Mouse (Mus musculus): ENCODE data around the gene Pdp2. TPM values are rescaled to one million over a fixed set of nuclear protein-coding genes. Genes with fewer than 3 reads are reported as not detected.
"Not testable (repeated sequence)": the region's sequence is repeated elsewhere in the genome, so short reads cannot be mapped to it uniquely, and the experiment has no call there.

Pdp2 gene
- polyA plus RNA-seq, 1 experiment from 2014 or later = 10.0 TPM

GRCm38 (mm10) chr8:104560731-104561130 lies 30.5 kb upstream of the Pdp2 start:
- ATAC-seq (no peak), DNase-seq (no peak)
- H3K36me3 ChIP-seq (replicated peaks; ENCODE audit: insufficient read depth, low read length) = no peaks in the 10 kb centered on the region
- no peak overlapping the region for H3K4me3 ChIP-seq (ENCODE audit: low read depth, low read length)
- H3K4me2 ChIP-seq (ENCODE audit: low read depth, low read length) = no peak overlapping the region
- H3K9me3 ChIP-seq (ENCODE audit: low read length) = no peaks in the 10 kb centered on the region
- no peak for TF ChIP-seq EP300 (IDR thresholded peaks at IDR 0.05; ENCODE audit: low read depth)
- peaks cover 8% of the 10 kb centered on the region for H3K4me1 ChIP-seq (ENCODE audit: insufficient read depth)
- H3K9ac ChIP-seq (replicated peaks) = no peak overlapping the region
- no peaks in the 10 kb centered on the region for H3K27me3 ChIP-seq (ENCODE audit: insufficient read depth, low read length)
- H3K27ac ChIP-seq (ENCODE audit: low read depth) = no peak overlapping the region

- Histone ChIP-seq H3K27ac (ENCODE audit: low read depth) (peak overlapping the region; percentile 46; the same call in 1 of the 2 replicates), H3K4me3 (ENCODE audit: low read depth, low read length) (peak overlapping the region; percentile 9; the same call in 1 of the 2 replicates), H3K27me3 (ENCODE audit: insufficient read depth, low read length) (no peaks in the 10 kb centered on the region), H3K4me1 (ENCODE audit: insufficient read depth) (peaks cover 5% of the 10 kb centered on the region), H3K36me3 (replicated peaks; ENCODE audit: insufficient read depth, low read length) (no peaks in the 10 kb centered on the region), H3K9me3 (ENCODE audit: low read length) (no peaks in the 10 kb centered on the region), H3K9ac (replicated peaks) (no peak overlapping the region), H3K4me2 (ENCODE audit: low read depth, low read length) (peak overlapping the region; percentile 37; the same call in 1 of the 2 replicates)
- DNase-seq (peak; percentile 93), ATAC-seq (peak; percentile 94)
- 14% methylated on average over 22 of the region's 22 CpGs for WGBS (ENCODE audit: insufficient replicate concordance)
- TF ChIP-seq CTCF (IDR thresholded peaks at IDR 0.05; ENCODE audit: low read depth) = peak; percentile 95
- TF ChIP-seq EP300 (IDR thresholded peaks at IDR 0.05; ENCODE audit: low read depth) = no peak
These were observed 26.4 kb upstream of the Pdp2 start for GRCm38 (mm10) chr8:104564633-104565456.

GRCm38 (mm10) chr8:104565457-104565798 lies 25.8 kb upstream of the Pdp2 start:
- H3K4me1 ChIP-seq (ENCODE audit: insufficient read depth) = peaks cover 5% of the 10 kb centered on the region
- peak overlapping the region; percentile 10; the same call in 1 of the 2 replicates for H3K4me2 ChIP-seq (ENCODE audit: low read depth, low read length)
- no peaks in the 10 kb centered on the region for H3K36me3 ChIP-seq (replicated peaks; ENCODE audit: insufficient read depth, low read length)
- ATAC-seq = peak; percentile 2; the same call in 1 of the 2 replicates
- TF ChIP-seq CTCF (IDR thresholded peaks at IDR 0.05; ENCODE audit: low read depth) (no peak), EP300 (IDR thresholded peaks at IDR 0.05; ENCODE audit: low read depth) (no peak)
- no peak for DNase-seq
- H3K27ac ChIP-seq (ENCODE audit: low read depth) = peak overlapping the region; percentile 46; the same call in 1 of the 2 replicates
- WGBS (ENCODE audit: insufficient replicate concordance) = 84% methylated on average over 5 of the region's 5 CpGs
- H3K9me3 ChIP-seq (ENCODE audit: low read length) = no peaks in the 10 kb centered on the region
- no peak overlapping the region for H3K4me3 ChIP-seq (ENCODE audit: low read depth, low read length)
- no peak overlapping the region for H3K9ac ChIP-seq (replicated peaks)
- no peaks in the 10 kb centered on the region for H3K27me3 ChIP-seq (ENCODE audit: insufficient read depth, low read length)

GRCm38 (mm10) chr8:104569559-104569958 lies 21.7 kb upstream of the Pdp2 start:
- no peak for ATAC-seq
- 48% methylated on average over 1 of the region's 1 CpGs for WGBS (ENCODE audit: insufficient replicate concordance)

GRCm38 (mm10) chr8:104570436-104571343 lies 20.6 kb upstream of the Pdp2 start:
- DNase-seq = peak; percentile 89

More at GRCm38 (mm10) chr8:104569559-104569958, 21.7 kb upstream of the Pdp2 start:
- H3K4me1 ChIP-seq (ENCODE audit: insufficient read depth) = peaks cover 5% of the 10 kb centered on the region
- no peak for DNase-seq
- H3K36me3 ChIP-seq (replicated peaks; ENCODE audit: insufficient read depth, low read length) = no peaks in the 10 kb centered on the region
- no peak overlapping the region for H3K4me3 ChIP-seq (ENCODE audit: low read depth, low read length)
- H3K9ac ChIP-seq (replicated peaks) = no peak overlapping the region
- no peaks in the 10 kb centered on the region for H3K27me3 ChIP-seq (ENCODE audit: insufficient read depth, low read length)
- no peak overlapping the region for H3K27ac ChIP-seq (ENCODE audit: low read depth)
- H3K4me2 ChIP-seq (ENCODE audit: low read depth, low read length) = no peak overlapping the region
- no peaks in the 10 kb centered on the region for H3K9me3 ChIP-seq (ENCODE audit: low read length)
- TF ChIP-seq CTCF (IDR thresholded peaks at IDR 0.05; ENCODE audit: low read depth) (peak; percentile 58), EP300 (IDR thresholded peaks at IDR 0.05; ENCODE audit: low read depth) (no peak)

GRCm38 (mm10) chr8:104576820-104577219 lies 14.4 kb upstream of the Pdp2 start:
- Histone ChIP-seq H3K27me3 (ENCODE audit: insufficient read depth, low read length) (no peaks in the 10 kb centered on the region), H3K4me1 (ENCODE audit: insufficient read depth) (no peaks in the 10 kb centered on the region), H3K36me3 (replicated peaks; ENCODE audit: insufficient read depth, low read length) (no peaks in the 10 kb centered on the region), H3K9me3 (ENCODE audit: low read length) (no peaks in the 10 kb centered on the region), H3K4me2 (ENCODE audit: low read depth, low read length) (no peak overlapping the region), H3K4me3 (ENCODE audit: low read depth, low read length) (no peak overlapping the region), H3K27ac (ENCODE audit: low read depth) (no peak overlapping the region), H3K9ac (replicated peaks) (no peak overlapping the region)
- TF ChIP-seq CTCF (IDR thresholded peaks at IDR 0.05; ENCODE audit: low read depth) (no peak), EP300 (IDR thresholded peaks at IDR 0.05; ENCODE audit: low read depth) (no peak)
- DNase-seq (no peak), ATAC-seq (no peak)
- WGBS (ENCODE audit: insufficient replicate concordance) = 79% methylated on average over 3 of the region's 3 CpGs

More at GRCm38 (mm10) chr8:104570436-104571343, 20.6 kb upstream of the Pdp2 start:
- H3K4me3 ChIP-seq (ENCODE audit: low read depth, low read length) = peak overlapping the region; percentile 51
- no peak overlapping the region for H3K27ac ChIP-seq (ENCODE audit: low read depth)
- ATAC-seq = peak; percentile 75
- 3% methylated on average over 26 of the region's 26 CpGs for WGBS (ENCODE audit: insufficient replicate concordance)
- H3K9me3 ChIP-seq (ENCODE audit: low read length) = no peaks in the 10 kb centered on the region
- no peaks in the 10 kb centered on the region; the same call in 1 of the 2 replicates for H3K4me1 ChIP-seq (ENCODE audit: insufficient read depth)
- no peaks in the 10 kb centered on the region for H3K27me3 ChIP-seq (ENCODE audit: insufficient read depth, low read length)
- H3K4me2 ChIP-seq (ENCODE audit: low read depth, low read length) = peak overlapping the region; percentile 94
- H3K36me3 ChIP-seq (replicated peaks; ENCODE audit: insufficient read depth, low read length) = no peaks in the 10 kb centered on the region
- TF ChIP-seq CTCF (IDR thresholded peaks at IDR 0.05; ENCODE audit: low read depth) = peak; percentile 83
- TF ChIP-seq EP300 (IDR thresholded peaks at IDR 0.05; ENCODE audit: low read depth) = no peak
- peak overlapping the region; percentile 53 for H3K9ac ChIP-seq (replicated peaks)

GRCm38 (mm10) chr8:104577606-104578005 lies 13.6 kb upstream of the Pdp2 start:
- not testable (repeated sequence) for DNase-seq; H3K9me3 ChIP-seq (ENCODE audit: low read length); H3K36me3 ChIP-seq (replicated peaks; ENCODE audit: insufficient read depth, low read length); H3K4me3 ChIP-seq (ENCODE audit: low read depth, low read length); H3K4me2 ChIP-seq (ENCODE audit: low read depth, low read length); ATAC-seq; H3K9ac ChIP-seq (replicated peaks); H3K4me1 ChIP-seq (ENCODE audit: insufficient read depth); H3K27ac ChIP-seq (ENCODE audit: low read depth); H3K27me3 ChIP-seq (ENCODE audit: insufficient read depth, low read length)
- WGBS (ENCODE audit: insufficient replicate concordance) = 72% methylated on average over 17 of the region's 17 CpGs

Data from liver, postnatal 0 days (tissue).